Mouse (Mus musculus) embryo, embryonic 11.5 days (tissue): ENCODE data around the gene B3gat3.
"Not testable (repeated sequence)": the region's sequence is repeated elsewhere in the genome, so short reads cannot be mapped to it uniquely, and the experiment has no call there.

Source experiments
- DNase-seq: peaks from one replicate; pipeline ENCODE4 v3.0.0-alpha.2; 2012; ENCODE audit warnings: low read depth, low spot score

B3gat3 gene

GRCm38 (mm10) chr19:8920073-8920736 lies at the start of gene B3gat3:
B3gat3 (plus strand) TSS chr19:8920374.
- peak; percentile 86 for DNase-seq

- not testable (repeated sequence) for DNase-seq
These were observed 49.8 kb upstream of the B3gat3 start for GRCm38 (mm10) chr19:8870381-8870780.

- no peak for DNase-seq
These were observed 49.3 kb upstream of the B3gat3 start for GRCm38 (mm10) chr19:8870838-8871237.

DNA sequence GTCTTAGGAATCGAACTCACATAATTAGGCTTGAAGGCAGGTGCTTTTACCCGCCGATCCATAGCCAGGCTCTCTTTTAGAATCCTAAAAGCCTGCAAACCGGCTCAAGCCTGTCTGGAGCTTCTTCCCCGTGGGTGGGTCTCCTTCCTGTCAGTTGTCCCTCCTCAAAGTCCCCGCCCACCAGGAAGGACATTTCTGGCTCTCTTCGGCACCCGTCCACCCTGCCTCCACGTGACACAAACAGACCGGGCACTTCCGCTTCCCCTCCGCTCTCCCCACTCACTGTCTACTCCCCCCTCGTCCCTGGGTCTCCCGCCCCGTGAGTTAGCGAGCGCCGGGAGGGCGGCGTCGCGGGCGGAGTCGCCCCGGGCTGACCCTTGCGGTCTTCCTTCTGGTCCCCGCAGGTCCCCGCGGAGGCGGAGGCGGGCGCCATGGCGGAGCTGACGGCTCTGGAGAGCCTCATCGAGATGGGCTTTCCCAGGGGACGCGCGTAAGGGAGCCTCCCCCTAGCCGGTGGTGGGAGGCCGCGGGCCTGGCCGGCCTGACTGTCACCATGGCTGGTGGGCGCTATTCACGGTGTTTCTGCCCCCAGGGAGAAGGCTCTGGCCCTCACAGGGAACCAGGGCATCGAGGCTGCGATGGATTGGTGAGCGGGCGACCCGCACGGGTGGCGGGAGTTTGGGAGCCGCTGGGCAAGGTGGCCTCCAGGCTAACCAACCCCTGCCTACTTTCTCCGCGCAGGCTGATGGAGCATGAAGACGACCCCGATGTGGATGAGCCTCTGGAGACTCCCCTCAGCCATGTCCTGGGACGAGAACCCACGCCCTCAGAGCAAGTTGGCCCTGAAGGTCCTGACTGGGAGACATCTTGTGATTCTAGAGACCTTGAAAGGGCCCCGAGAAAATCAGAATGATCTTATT lies 48.6 kb upstream of the B3gat3 start, which contains the start of gene Ubxn1:
Ubxn1 (plus strand) TSS at position 230 of the 920 bp plus-strand sequence.
- DNase-seq = peak; percentile 91

DNA sequence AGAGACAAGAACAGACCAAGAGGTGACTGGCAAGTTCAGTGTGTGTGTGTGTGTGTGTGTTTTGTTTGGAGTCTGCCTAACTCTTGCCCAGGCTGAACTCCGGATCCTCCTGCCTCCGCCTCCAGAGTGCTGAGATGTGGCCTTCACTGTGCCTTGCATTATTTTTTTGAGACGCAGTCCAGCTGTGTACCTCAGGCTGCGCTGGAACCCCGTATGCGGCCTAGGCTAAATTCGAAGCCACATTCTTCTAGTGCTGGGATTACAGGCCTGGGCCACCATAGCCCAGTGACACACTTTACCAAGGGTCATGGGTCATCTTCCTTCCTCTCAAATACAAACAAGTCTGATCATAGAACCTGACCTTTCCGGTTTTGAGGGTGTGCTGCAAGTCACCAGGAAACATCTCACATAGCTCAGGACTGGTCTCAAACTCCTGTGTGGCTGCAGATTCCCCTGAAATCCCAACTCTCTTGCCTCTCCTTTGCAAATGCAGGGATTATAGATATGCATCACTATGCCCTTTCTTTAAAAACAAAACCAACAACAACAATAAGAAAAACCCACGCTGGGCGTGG lies 47.8 kb upstream of the B3gat3 start:
- no peak for DNase-seq

DNA sequence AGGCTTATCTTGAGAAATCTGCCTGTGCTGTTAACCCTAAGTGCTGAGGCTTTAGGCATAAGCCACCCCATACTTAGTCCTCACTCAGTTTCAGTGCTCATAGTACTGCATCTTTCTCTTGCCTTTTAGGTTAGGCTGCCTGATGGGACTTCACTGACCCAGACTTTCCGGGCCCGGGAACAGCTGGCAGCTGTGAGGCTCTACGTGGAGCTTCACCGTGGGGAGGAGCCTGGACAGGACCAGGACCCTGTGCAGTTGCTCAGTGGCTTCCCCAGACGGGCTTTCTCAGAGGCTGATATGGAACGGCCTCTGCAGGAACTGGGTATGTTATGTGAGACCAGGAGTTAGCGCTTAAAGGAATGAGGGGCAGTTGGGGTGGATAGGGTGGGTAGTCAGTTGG lies 45.1 kb upstream of the B3gat3 start:
- no peak for DNase-seq

DNA sequence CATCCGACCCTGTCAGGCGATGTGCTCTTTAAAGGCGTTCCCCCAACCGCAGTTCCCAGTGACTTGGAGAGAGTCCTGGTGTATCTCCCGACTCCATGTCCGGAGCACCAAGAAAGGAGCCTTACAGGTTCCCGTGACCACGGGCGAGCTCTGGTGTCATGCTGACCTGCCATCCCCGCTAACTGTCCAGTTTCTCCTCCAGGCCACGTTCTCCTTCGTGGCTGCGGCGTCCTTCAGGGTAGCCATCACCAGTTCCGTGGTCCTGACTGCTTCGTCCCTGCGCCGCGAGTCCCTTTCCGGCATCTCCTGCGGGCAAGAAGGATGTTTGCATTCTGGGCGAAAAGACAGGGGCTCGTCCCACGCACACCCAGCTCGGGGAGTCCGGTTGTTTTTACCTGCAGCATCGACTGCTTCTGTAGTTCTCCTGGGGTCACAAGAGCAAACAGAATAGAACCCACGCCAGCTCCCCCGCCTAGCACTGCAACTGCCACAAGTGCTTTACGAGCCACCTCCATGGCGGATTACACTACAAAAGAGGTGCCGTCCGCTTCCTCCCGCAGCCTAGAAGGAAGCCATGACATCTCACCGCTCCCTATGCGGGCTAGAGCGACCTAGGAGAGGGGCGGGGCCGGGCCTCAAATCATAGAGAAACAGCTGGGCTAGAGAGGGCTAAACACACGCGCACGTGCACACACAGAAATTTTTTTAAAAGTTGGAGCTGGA lies 39.7 kb upstream of the B3gat3 start, which contains the start of gene Uqcc3:
Uqcc3 (minus strand) TSS at position 613 of the 723 bp plus-strand sequence.
- DNase-seq = peak; percentile 70

DNA sequence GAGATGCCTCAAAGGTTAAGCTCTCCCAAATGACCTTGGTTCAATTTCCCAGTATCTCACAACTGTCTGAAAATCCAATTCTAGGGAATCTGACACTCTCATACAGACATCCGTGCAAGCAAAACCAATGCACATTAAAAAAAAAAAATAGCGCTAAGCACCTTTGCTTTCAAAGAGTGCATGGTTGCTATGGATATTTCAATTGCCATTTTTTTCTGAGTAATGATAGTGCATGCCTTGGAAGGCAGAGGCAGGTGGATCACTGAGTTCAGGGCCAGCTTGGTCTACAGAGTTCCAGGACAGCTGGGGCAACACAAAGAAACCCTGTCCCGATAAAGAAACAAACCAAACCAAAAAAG lies 39.2 kb upstream of the B3gat3 start:
- no peak for DNase-seq

GRCm38 (mm10) chr19:8883616-8884015 lies 36.6 kb upstream of the B3gat3 start, which contains the start of the genes Lbhd1 and Gm49403:
Lbhd1 (plus strand) TSS chr19:8883732.
Gm49403 (plus strand) TSS chr19:8883930.
- DNase-seq = no peak

- no peak for DNase-seq
These were observed 33.1 kb upstream of the B3gat3 start for GRCm38 (mm10) chr19:8886916-8887584.

GRCm38 (mm10) chr19:8887585-8888463 lies 32.4 kb upstream of the B3gat3 start:
- no peak for DNase-seq

DNA sequence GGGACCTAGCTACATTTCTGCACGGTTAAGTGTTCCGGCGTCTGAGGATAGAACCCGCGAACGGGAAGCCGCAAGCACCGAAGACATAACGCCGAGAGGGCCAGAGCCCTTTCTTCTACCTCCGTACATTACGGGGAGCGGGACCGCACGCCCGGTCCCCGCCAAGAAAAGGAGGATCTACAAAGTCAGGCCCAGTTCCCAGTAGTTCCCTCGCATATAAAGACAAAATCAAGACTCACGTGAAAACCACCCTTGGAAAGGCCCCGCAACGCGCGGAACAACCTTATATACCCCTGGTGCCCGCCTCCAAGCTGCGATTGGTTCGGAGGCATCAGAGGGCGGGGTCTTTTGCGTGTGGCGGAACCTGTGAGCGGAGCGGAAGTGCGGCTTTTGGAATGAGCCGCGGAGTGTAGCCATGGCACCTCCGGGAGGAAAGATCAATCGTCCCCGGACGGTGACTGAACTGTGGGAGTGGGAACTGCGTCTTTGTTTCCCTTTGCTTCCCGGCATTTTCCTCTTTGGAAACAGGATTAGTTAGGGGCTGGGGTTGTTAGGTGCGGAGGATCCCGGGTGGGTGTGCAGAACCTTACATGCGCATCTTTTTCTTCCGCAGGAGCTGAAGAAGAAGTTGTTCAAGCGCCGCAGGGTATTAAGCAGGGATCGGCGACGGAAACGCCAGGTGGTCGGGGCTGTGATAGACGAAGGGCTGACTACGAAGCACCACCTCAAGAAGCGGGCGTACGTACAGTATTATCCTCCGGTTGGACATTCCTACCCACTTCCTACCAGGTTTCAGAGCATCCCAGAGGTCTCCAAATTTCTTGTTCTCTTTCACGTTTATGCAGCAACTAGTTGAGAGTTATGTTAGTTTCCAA lies 31.4 kb upstream of the B3gat3 start, which contains the start of the genes 1810009A15Rik and Gm49416:
1810009A15Rik (plus strand) TSS at position 343 of the 875 bp plus-strand sequence.
Gm49416 (plus strand) TSS at position 416 of the 875 bp plus-strand sequence.
- DNase-seq = peak; percentile 95

- DNase-seq = peak; percentile 75
These were observed 27.1 kb upstream of the B3gat3 start, which contains the start of gene Ints5 for GRCm38 (mm10) chr19:8892829-8893766. Ints5 (plus strand) TSS chr19:8893005.

- DNase-seq = no peak
These were observed 24.7 kb upstream of the B3gat3 start for GRCm38 (mm10) chr19:8895397-8895960.

GRCm38 (mm10) chr19:8896231-8896630 lies 23.9 kb upstream of the B3gat3 start:
- not testable (repeated sequence) for DNase-seq

- DNase-seq = not testable (repeated sequence)
These were observed 22.8 kb upstream of the B3gat3 start for GRCm38 (mm10) chr19:8897211-8897864.
